Mouse (Mus musculus): Measurements from ENCODE around the gene Sypl. TPM values are rescaled to one million over a fixed set of nuclear protein-coding genes. Genes with fewer than 3 reads are reported as not detected.

Sypl gene
- polyA plus RNA-seq, 1 experiment = 54.7 TPM

GRCm38 (mm10) chr12:32919527-32919926 is 34.2 kb upstream of the Sypl start:
- H3K4me3 ChIP-seq (replicated peaks; ENCODE audit: insufficient read depth, low read depth, low read length) = no peak overlapping the region
- no peak overlapping the region for H3K27ac ChIP-seq (ENCODE audit: insufficient read depth, low read length)
- no peaks in the 10 kb centered on the region for H3K4me1 ChIP-seq (ENCODE audit: control insufficient read depth, insufficient read depth, low read length)
- no peak for DNase-seq
- H3K27me3 ChIP-seq (ENCODE audit: control insufficient read depth, insufficient read depth, low read length) = no peaks in the 10 kb centered on the region
- WGBS = 87% methylated on average over 5 of the region's 5 CpGs
- TF ChIP-seq CTCF (IDR thresholded peaks at IDR 0.05; ENCODE audit: borderline replicate concordance, insufficient read depth, low read depth, low read length) = no peak
- TF ChIP-seq POLR2A (IDR thresholded peaks at IDR 0.05; ENCODE audit: borderline replicate concordance, insufficient read depth, low read length) = no peak

- no peak overlapping the region for H3K27ac ChIP-seq (ENCODE audit: insufficient read depth, low read length)
- H3K27me3 ChIP-seq (ENCODE audit: control insufficient read depth, insufficient read depth, low read length) = no peaks in the 10 kb centered on the region
- peak; percentile 61 for TF ChIP-seq CTCF (IDR thresholded peaks at IDR 0.05; ENCODE audit: borderline replicate concordance, insufficient read depth, low read depth, low read length)
- TF ChIP-seq POLR2A (IDR thresholded peaks at IDR 0.05; ENCODE audit: borderline replicate concordance, insufficient read depth, low read length) = no peak
- no peaks in the 10 kb centered on the region for H3K4me1 ChIP-seq (ENCODE audit: control insufficient read depth, insufficient read depth, low read length)
- WGBS = 70% methylated on average over 8 of the region's 8 CpGs
- H3K4me3 ChIP-seq (replicated peaks; ENCODE audit: insufficient read depth, low read depth, low read length) = no peak overlapping the region
- DNase-seq = peak; percentile 24 to 43
Observed at GRCm38 (mm10) chr12:32920185-32920788, 33.4 kb upstream of the Sypl start.

GRCm38 (mm10) chr12:32921071-32921470 is 32.6 kb upstream of the Sypl start:
- Histone ChIP-seq H3K4me1 (ENCODE audit: control insufficient read depth, insufficient read depth, low read length) (peaks cover 3% of the 10 kb centered on the region; the same call in 1 of the 2 replicates), H3K27me3 (ENCODE audit: control insufficient read depth, insufficient read depth, low read length) (no peaks in the 10 kb centered on the region), H3K4me3 (replicated peaks; ENCODE audit: insufficient read depth, low read depth, low read length) (no peak overlapping the region), H3K27ac (ENCODE audit: insufficient read depth, low read length) (no peak overlapping the region)
- 82% methylated on average over 4 of the region's 4 CpGs for WGBS
- TF ChIP-seq CTCF (IDR thresholded peaks at IDR 0.05; ENCODE audit: borderline replicate concordance, insufficient read depth, low read depth, low read length) (no peak), POLR2A (IDR thresholded peaks at IDR 0.05; ENCODE audit: borderline replicate concordance, insufficient read depth, low read length) (no peak)
- DNase-seq = no peak

GRCm38 (mm10) chr12:32921532-32922131 is 32.1 kb upstream of the Sypl start:
- DNase-seq = no peak
- peaks cover 7% of the 10 kb centered on the region for H3K4me1 ChIP-seq (ENCODE audit: control insufficient read depth, insufficient read depth, low read length)
- no peak overlapping the region for H3K27ac ChIP-seq (ENCODE audit: insufficient read depth, low read length)
- TF ChIP-seq POLR2A (IDR thresholded peaks at IDR 0.05; ENCODE audit: borderline replicate concordance, insufficient read depth, low read length) = no peak
- TF ChIP-seq CTCF (IDR thresholded peaks at IDR 0.05; ENCODE audit: borderline replicate concordance, insufficient read depth, low read depth, low read length) = no peak
- no peak overlapping the region for H3K4me3 ChIP-seq (replicated peaks; ENCODE audit: insufficient read depth, low read depth, low read length)
- no peaks in the 10 kb centered on the region for H3K27me3 ChIP-seq (ENCODE audit: control insufficient read depth, insufficient read depth, low read length)
- 98% methylated on average over 7 of the region's 7 CpGs for WGBS

- no peak overlapping the region for H3K4me3 ChIP-seq (replicated peaks; ENCODE audit: insufficient read depth, low read depth, low read length)
- H3K4me1 ChIP-seq (ENCODE audit: control insufficient read depth, insufficient read depth, low read length) = peaks cover 13% of the 10 kb centered on the region
- 77% methylated on average over 3 of the region's 3 CpGs for WGBS
- no peak for TF ChIP-seq CTCF (IDR thresholded peaks at IDR 0.05; ENCODE audit: borderline replicate concordance, insufficient read depth, low read depth, low read length)
- TF ChIP-seq POLR2A (IDR thresholded peaks at IDR 0.05; ENCODE audit: borderline replicate concordance, insufficient read depth, low read length) = no peak
- no peak for DNase-seq
- H3K27me3 ChIP-seq (ENCODE audit: control insufficient read depth, insufficient read depth, low read length) = no peaks in the 10 kb centered on the region
- no peak overlapping the region for H3K27ac ChIP-seq (ENCODE audit: insufficient read depth, low read length)
Observed at GRCm38 (mm10) chr12:32924245-32924644, 29.4 kb upstream of the Sypl start.

GRCm38 (mm10) chr12:32926331-32927172 is 27.1 kb upstream of the Sypl start:
- 0 out of 2 replicates have a peak, but pooled peaks have one; percentile 18 for TF ChIP-seq POLR2A (IDR thresholded peaks at IDR 0.05; ENCODE audit: borderline replicate concordance, insufficient read depth, low read length)
- no peak for TF ChIP-seq CTCF (IDR thresholded peaks at IDR 0.05; ENCODE audit: borderline replicate concordance, insufficient read depth, low read depth, low read length)
- WGBS = 17% methylated on average over 18 of the region's 18 CpGs
- no peak overlapping the region for H3K4me3 ChIP-seq (replicated peaks; ENCODE audit: insufficient read depth, low read depth, low read length)
- H3K27ac ChIP-seq (ENCODE audit: insufficient read depth, low read length) = peak overlapping the region; percentile 29
- H3K4me1 ChIP-seq (ENCODE audit: control insufficient read depth, insufficient read depth, low read length) = peaks cover 13% of the 10 kb centered on the region
- peak; percentile 54 to 76 for DNase-seq
- H3K27me3 ChIP-seq (ENCODE audit: control insufficient read depth, insufficient read depth, low read length) = no peaks in the 10 kb centered on the region

- no peaks in the 10 kb centered on the region for H3K27me3 ChIP-seq (ENCODE audit: control insufficient read depth, insufficient read depth, low read length)
- DNase-seq = peak; percentile 22 to 35
- peak overlapping the region; percentile 20; the same call in 1 of the 2 replicates for H3K27ac ChIP-seq (ENCODE audit: insufficient read depth, low read length)
- H3K4me1 ChIP-seq (ENCODE audit: control insufficient read depth, insufficient read depth, low read length) = peaks cover 13% of the 10 kb centered on the region
- no peak for TF ChIP-seq POLR2A (IDR thresholded peaks at IDR 0.05; ENCODE audit: borderline replicate concordance, insufficient read depth, low read length)
- peak; percentile 16; the same call in 1 of the 2 replicates for TF ChIP-seq CTCF (IDR thresholded peaks at IDR 0.05; ENCODE audit: borderline replicate concordance, insufficient read depth, low read depth, low read length)
- WGBS = 51% methylated on average over 10 of the region's 10 CpGs
- no peak overlapping the region for H3K4me3 ChIP-seq (replicated peaks; ENCODE audit: insufficient read depth, low read depth, low read length)
Observed at GRCm38 (mm10) chr12:32927231-32927835, 26.4 kb upstream of the Sypl start.
